Mouse (Mus musculus) left cerebral cortex, adult 2 months (tissue): Measurements from ENCODE around the gene Nrarp. TPM values are rescaled to one million over a fixed set of nuclear protein-coding genes. Genes with fewer than 3 reads are reported as not detected.

Experiments used
- DNase-seq, 2 experiments: peaks; one replicate each; pipeline ENCODE4 v3.0.0; 2021 to 2022; ENCODE audit warnings: low spot score in 2 of 2, mixed read lengths in 1 of 2; ENCODE audit errors: extremely low spot score in 1 of 2
- H3K27ac ChIP-seq: fragments of 200-600 bp; 2 replicates; pipeline ENCODE4 v1.8.1; 2022
- H3K4me3 ChIP-seq: fragments of 200-600 bp; 2 replicates; pipeline ENCODE4 v1.8.1; 2022
- CTCF ChIP-seq: fragments of 200-600 bp; IDR thresholded peaks from 2 replicates; pipeline ENCODE4 v1.8.1; 2022; ENCODE audit warnings: antibody characterized with exemption, mild to moderate bottlenecking, moderate library complexity
- intact Hi-C: fragments of 180-260 bp; cut with DNase I; formaldehyde crosslinking; loops from one replicate; pipeline ENCODE4 v1.15.1; 2025
- long read RNA-seq, 2 experiments: library from polyadenylated mRNA; stranded (forward); transcript quantifications; one replicate each; pipeline ENCODE4 v2.0.0; 2021; ENCODE audit warnings: borderline mapping rate in 2 of 2
- total RNA-seq, 2 experiments: library from RNA; stranded (reverse); gene quantifications; 2 replicates each; pipeline ENCODE4 v1.2.3; 2021

Gene Nrarp
- total RNA-seq, result 10 to 100 TPM; 20.2 to 21.7 TPM
- long read RNA-seq, experiment 1, transcript Nrarp-201 (1 exons, 2,582 nt), result major isoform, 78 of 78 reads
- long read RNA-seq, experiment 1, partial matches to known transcripts, result 0 of 78 reads
- long read RNA-seq, experiment 1, other reads (novel, unspliced or antisense), result 0 of 78 reads
- long read RNA-seq, experiment 2, transcript Nrarp-201 (1 exons, 2,582 nt), result major isoform, 49 of 49 reads
- long read RNA-seq, experiment 2, partial matches to known transcripts, result 0 of 49 reads
- long read RNA-seq, experiment 2, other reads (novel, unspliced or antisense), result 0 of 49 reads

DNA sequence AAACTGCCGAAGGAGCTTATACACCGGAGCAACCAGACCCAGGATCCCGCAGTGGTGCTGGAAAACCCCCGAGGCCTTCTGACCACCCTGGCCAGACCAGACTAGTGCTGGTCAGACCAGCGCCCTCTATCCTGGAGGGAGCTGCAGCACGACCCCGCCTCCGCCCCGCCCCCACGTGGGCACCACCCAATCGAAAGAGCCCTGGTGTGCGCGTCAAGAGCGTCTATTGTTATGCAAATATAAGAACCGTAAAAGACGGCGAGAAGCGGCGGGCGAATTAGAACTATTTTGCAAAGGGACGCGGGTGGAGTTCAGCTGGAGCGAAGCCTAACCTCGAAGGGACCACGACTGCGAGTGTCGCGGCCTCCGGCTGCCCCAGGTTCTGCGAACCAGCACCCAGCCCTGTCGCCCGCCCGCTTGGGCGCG is at the start of gene Nrarp:
Gene Nrarp (plus strand): TSS at position 281 of the 426 bp plus-strand sequence.
- TF ChIP-seq CTCF, result peak; percentile 49
- DNase-seq, result peak; percentile 89 to 93
- Histone ChIP-seq H3K4me3 (peak within 1 kb of the TSS; percentile 54), H3K27ac (peak within 1 kb of the TSS; percentile 76)
- intact Hi-C loops, result no loop called here

DNA sequence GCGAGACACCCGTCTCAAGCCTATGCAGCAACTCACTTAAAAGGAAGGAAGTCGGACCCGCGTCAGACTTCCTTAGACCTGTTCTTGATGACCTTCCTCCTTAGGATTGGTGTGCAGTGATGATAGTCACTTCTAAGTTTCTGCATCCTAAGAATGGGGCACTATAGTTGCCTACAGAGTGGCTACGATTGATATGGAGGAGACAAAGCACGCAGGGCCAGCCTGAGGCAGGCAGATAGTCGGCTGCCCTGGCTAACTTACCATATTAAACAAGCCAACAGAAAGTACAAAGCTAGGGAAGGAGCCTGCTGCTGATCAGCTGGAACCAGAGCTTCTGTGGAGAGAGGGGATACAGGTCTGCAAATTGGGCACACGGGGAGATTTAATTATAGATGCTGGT is 49.0 kb upstream of the Nrarp start:
- no peak overlapping the region for H3K27ac ChIP-seq
- no peak for TF ChIP-seq CTCF
- intact Hi-C loops, result no loop called here
- no peak overlapping the region for H3K4me3 ChIP-seq
- no peak for DNase-seq

GRCm38 (mm10) chr2:25137832-25138231 is 42.7 kb upstream of the Nrarp start:
- Histone ChIP-seq H3K27ac (no peak overlapping the region), H3K4me3 (no peak overlapping the region)
- no peak for TF ChIP-seq CTCF
- intact Hi-C loops, result no loop called here
- no peak for DNase-seq

DNA sequence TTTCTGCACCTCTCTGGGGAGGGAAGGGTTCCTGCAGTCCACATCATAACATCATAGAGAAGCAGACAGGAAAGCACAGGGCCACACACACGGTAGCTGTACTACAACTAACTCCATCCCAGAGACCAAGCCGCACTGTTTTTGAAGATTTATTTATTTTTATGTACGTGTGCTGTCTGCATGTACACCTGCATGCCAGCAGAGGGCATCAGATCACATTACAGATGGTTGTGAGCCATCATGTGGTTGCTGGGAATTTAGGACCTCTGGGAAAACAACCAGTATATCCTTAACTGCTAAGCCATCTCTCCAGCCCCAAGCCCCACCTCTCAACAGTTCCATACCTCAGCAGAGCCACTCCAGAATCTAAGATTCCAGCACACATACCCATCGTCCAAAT is 39.4 kb upstream of the Nrarp start:
- H3K27ac ChIP-seq, result no peak overlapping the region
- no peak overlapping the region for H3K4me3 ChIP-seq
- intact Hi-C loops, result no loop called here
- TF ChIP-seq CTCF, result peak; percentile 34
- DNase-seq, result no peak

DNA sequence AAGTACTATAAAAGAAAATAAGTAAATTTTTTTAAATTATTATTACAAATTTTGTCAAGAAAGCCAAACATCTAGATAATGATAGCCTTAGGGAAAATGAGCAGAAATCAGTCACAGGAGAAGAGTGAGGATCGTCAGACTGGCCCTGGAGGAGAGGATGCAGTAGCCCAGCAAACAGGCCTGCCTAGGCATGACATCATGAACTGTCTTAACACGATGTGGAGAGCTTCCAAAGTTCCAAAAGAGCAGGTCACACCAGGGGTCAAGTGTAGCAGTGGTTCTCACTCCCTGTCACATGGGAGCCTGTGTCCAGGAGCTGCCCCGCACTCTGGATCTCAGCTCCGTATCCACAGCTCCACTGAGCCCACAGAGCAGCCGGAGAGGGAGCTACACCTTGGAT is 38.6 kb upstream of the Nrarp start:
- H3K4me3 ChIP-seq, result no peak overlapping the region
- H3K27ac ChIP-seq, result no peak overlapping the region
- DNase-seq, result no peak
- no peak for TF ChIP-seq CTCF
- intact Hi-C loops, result no loop called here

DNA sequence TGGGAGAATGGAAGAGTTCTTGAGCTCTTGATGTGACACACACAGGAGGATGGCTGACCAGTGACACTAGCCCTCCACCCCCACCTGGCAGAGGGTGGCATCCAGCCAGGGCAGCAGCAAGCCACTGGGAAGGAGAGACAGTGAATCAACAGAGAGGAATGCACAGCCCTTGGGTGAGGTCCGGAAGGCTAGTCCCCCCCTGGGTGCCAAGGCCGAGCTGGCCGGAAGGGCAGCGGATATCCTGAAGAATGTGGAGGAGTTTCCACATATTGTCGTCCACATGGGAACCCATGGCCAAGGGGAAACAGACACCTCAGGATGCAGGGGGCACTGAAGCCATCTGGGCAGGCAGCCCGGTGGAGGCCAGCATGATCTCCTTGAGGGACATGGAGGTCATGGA is 35.2 kb upstream of the Nrarp start:
- Histone ChIP-seq H3K27ac (no peak overlapping the region), H3K4me3 (no peak overlapping the region)
- TF ChIP-seq CTCF, result no peak
- intact Hi-C loops, result no loop called here
- DNase-seq, result no peak

- Histone ChIP-seq H3K27ac (no peak overlapping the region), H3K4me3 (no peak overlapping the region)
- intact Hi-C loops, result no loop called here
- TF ChIP-seq CTCF, result no peak
- DNase-seq, result no peak
Measured at GRCm38 (mm10) chr2:25147398-25147797, 33.2 kb upstream of the Nrarp start.

DNA sequence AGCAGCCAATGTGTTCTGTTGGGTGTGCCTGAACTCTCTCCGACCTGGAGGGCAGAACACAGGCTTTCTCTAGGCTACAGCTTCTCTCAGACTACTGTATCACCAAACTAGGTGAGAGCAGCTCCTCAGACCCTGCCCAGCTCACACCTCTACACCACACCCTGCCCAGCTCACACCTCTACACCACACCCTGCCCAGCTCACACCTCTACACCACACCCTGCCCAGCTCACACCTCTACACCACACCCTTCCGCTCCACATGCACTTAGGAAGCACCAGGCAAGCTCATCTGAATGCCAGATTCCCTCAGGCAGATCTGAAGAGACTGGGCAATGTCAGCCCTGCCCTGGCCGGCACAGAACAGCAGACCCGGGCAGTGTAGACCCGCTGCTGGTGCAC is 32.7 kb upstream of the Nrarp start:
- no peak for DNase-seq
- TF ChIP-seq CTCF, result no peak
- Histone ChIP-seq H3K4me3 (no peak overlapping the region), H3K27ac (no peak overlapping the region)
- intact Hi-C loops, result no loop called here

DNA sequence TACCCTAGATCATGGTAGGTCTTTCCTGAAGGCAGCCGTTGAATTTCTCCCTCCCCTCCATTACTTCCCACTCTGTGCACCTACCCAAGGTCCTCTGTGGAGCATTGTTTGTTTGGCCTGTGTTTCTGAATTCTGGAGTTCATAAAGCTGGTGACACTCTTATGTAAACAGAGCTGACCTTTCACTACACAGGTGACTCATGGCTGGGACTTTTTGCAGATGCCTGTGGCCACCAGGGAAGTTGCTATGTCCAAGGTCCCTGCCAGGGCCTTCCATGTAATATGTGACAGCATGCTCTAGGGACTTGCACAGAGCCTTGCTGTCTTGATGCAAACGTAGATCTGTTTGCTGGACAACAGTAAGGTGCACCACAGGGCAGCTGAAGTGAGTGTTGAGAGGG is 30.9 kb upstream of the Nrarp start:
- intact Hi-C loops, result no loop called here
- Histone ChIP-seq H3K4me3 (no peak overlapping the region), H3K27ac (no peak overlapping the region)
- no peak for TF ChIP-seq CTCF
- no peak for DNase-seq

- no peak overlapping the region for H3K27ac ChIP-seq
- DNase-seq, result no peak
- no peak overlapping the region for H3K4me3 ChIP-seq
- no peak for TF ChIP-seq CTCF
- intact Hi-C loops, result no loop called here
Measured at GRCm38 (mm10) chr2:25151280-25151956, 29.1 kb upstream of the Nrarp start.

GRCm38 (mm10) chr2:25156177-25156576 is 24.4 kb upstream of the Nrarp start:
- Histone ChIP-seq H3K27ac (no peak overlapping the region), H3K4me3 (no peak overlapping the region)
- TF ChIP-seq CTCF, result no peak
- no peak for DNase-seq
- intact Hi-C loops, result loop anchor here (2.0 kb wide), 1 partner anchor 57 kb away; no protein-coding TSS in a partner anchor

- Histone ChIP-seq H3K27ac (no peak overlapping the region), H3K4me3 (no peak overlapping the region)
- peak; percentile 51 for TF ChIP-seq CTCF
- no peak for DNase-seq
- intact Hi-C loops, result loop anchor here (2.0 kb wide), 1 partner anchor 58 kb away; no protein-coding TSS in a partner anchor
Measured at GRCm38 (mm10) chr2:25156990-25157389, 23.6 kb upstream of the Nrarp start.
